Mouse (Mus musculus) spleen, postnatal 36 days (tissue): ENCODE results near the gene Tmem63c.

Experiments used
- DNase-seq, 2 experiments: peaks; one replicate each; pipeline ENCODE4 v3.0.0; 2022; ENCODE audit warnings: low spot score in 2 of 2, mixed read lengths in 1 of 2

The Tmem63c gene

GRCm38 (mm10) chr12:87021040-87021439 lies at the start of gene Tmem63c:
TSS of gene Tmem63c (plus strand) at chr12:87021340.
- DNase-seq: no peak

GRCm38 (mm10) chr12:86973216-86973615 lies 47.9 kb upstream of the Tmem63c start:
- peak in 1 of 2 experiments; percentile 19 for DNase-seq

GRCm38 (mm10) chr12:86973706-86974105 lies 47.4 kb upstream of the Tmem63c start:
- DNase-seq: no peak

- peak; percentile 25 to 40 for DNase-seq
Observed at GRCm38 (mm10) chr12:86974387-86975288, 46.5 kb upstream of the Tmem63c start.

GRCm38 (mm10) chr12:86975761-86976160 lies 45.4 kb upstream of the Tmem63c start:
- no peak for DNase-seq

GRCm38 (mm10) chr12:86976511-86977168 lies 44.5 kb upstream of the Tmem63c start:
- DNase-seq: no peak

- no peak for DNase-seq
Observed at GRCm38 (mm10) chr12:86977833-86978232, 43.3 kb upstream of the Tmem63c start.

- no peak for DNase-seq
Observed at GRCm38 (mm10) chr12:86981180-86981579, 40.0 kb upstream of the Tmem63c start.

- no peak for DNase-seq
Observed at GRCm38 (mm10) chr12:86983470-86984193, 37.5 kb upstream of the Tmem63c start.

- no peak for DNase-seq
Observed at GRCm38 (mm10) chr12:86984194-86984555, 37.0 kb upstream of the Tmem63c start.

GRCm38 (mm10) chr12:86986562-86986961 lies 34.6 kb upstream of the Tmem63c start:
- DNase-seq: no peak

GRCm38 (mm10) chr12:86988227-86988626 lies 32.9 kb upstream of the Tmem63c start:
- DNase-seq: no peak

- no peak for DNase-seq
Observed at GRCm38 (mm10) chr12:86989378-86989777, 31.8 kb upstream of the Tmem63c start.

- no peak for DNase-seq
Observed at GRCm38 (mm10) chr12:86989890-86990754, 31.0 kb upstream of the Tmem63c start, which contains the start of gene Zdhhc22. TSS of gene Zdhhc22 (minus strand) at chr12:86990430.

GRCm38 (mm10) chr12:86990755-86991110 lies 30.4 kb upstream of the Tmem63c start:
- no peak for DNase-seq

- DNase-seq: no peak
Observed at GRCm38 (mm10) chr12:86994166-86994565, 27.0 kb upstream of the Tmem63c start.

- DNase-seq: no peak
Observed at GRCm38 (mm10) chr12:86994776-86995175, 26.4 kb upstream of the Tmem63c start.

- no peak for DNase-seq
Observed at GRCm38 (mm10) chr12:86995931-86996330, 25.2 kb upstream of the Tmem63c start.

- no peak for DNase-seq
Observed at GRCm38 (mm10) chr12:86998699-86999098, 22.4 kb upstream of the Tmem63c start.

- DNase-seq: no peak
Observed at GRCm38 (mm10) chr12:86999283-86999820, 21.8 kb upstream of the Tmem63c start.
